Mouse (Mus musculus): ENCODE measurements around the gene Odf4. TPM values are rescaled to one million over a fixed set of nuclear protein-coding genes. Genes with fewer than 3 reads are reported as not detected.
"Not testable (repeated sequence)": the region's sequence is repeated elsewhere in the genome, so short reads cannot be mapped to it uniquely, and the experiment has no call there.

Gene Odf4
- not detected in 2 replicates for polyA plus RNA-seq (2016; fragmentation: Nextera tagmentation; extraction: Ambion mirVana)

- Histone ChIP-seq H3K36me3 (no peaks in the 10 kb centered on the region), H3K4me3 (no peak within 1 kb of the TSS), H3K4me1 (0 out of 2 replicates have a peak, but pooled peaks cover 2% of the 10 kb centered on the region), H3K27ac (no peak within 1 kb of the TSS), H3K27me3 (replicated peaks) (no peaks in the 10 kb centered on the region), H3K9me3 (no peaks in the 10 kb centered on the region), H3K4me2 (replicated peaks) (no peak within 1 kb of the TSS), H3K9ac (no peak within 1 kb of the TSS)
- no peak for ATAC-seq (ENCODE audit: low FRiP score, low read depth)
- WGBS, result 82% methylated on average over 3 of the region's 3 CpGs
These were observed at the start of gene Odf4 for GRCm38 (mm10) chr11:68926981-68927380. Odf4 (minus strand) TSS chr11:68927081.

GRCm38 (mm10) chr11:68975601-68976000 is 48.7 kb upstream of the Odf4 start:
- Histone ChIP-seq H3K27ac (no peak overlapping the region), H3K9ac (no peak overlapping the region), H3K36me3 (no peaks in the 10 kb centered on the region), H3K4me1 (peaks cover 10% of the 10 kb centered on the region), H3K27me3 (replicated peaks) (no peaks in the 10 kb centered on the region; the same call in 1 of the 2 replicates), H3K4me2 (replicated peaks) (no peak overlapping the region), H3K4me3 (no peak overlapping the region), H3K9me3 (no peaks in the 10 kb centered on the region)
- WGBS, result 95% methylated on average over 1 of the region's 1 CpGs
- ATAC-seq (ENCODE audit: low FRiP score, low read depth), result no peak

- 86% methylated on average over 7 of the region's 7 CpGs for WGBS
- Histone ChIP-seq H3K36me3 (no peaks in the 10 kb centered on the region), H3K4me3 (peak within 1 kb of the TSS; percentile 41), H3K9me3 (no peaks in the 10 kb centered on the region), H3K4me1 (peaks cover 10% of the 10 kb centered on the region), H3K4me2 (replicated peaks) (peak within 1 kb of the TSS; percentile 63), H3K27me3 (replicated peaks) (no peaks in the 10 kb centered on the region; the same call in 1 of the 2 replicates), H3K9ac (0 out of 2 replicates have a peak within 1 kb of the TSS, but pooled peaks have one; percentile 6), H3K27ac (no peak within 1 kb of the TSS)
- ATAC-seq (ENCODE audit: low FRiP score, low read depth), result no peak
These were observed 48.2 kb upstream of the Odf4 start, which contains the start of gene Rangrf for GRCm38 (mm10) chr11:68975085-68975484. Rangrf (minus strand) TSS chr11:68975185.

- H3K4me2 ChIP-seq (replicated peaks), result peak overlapping the region; percentile 63
- peak overlapping the region; percentile 41 for H3K4me3 ChIP-seq
- H3K9me3 ChIP-seq, result no peaks in the 10 kb centered on the region
- ATAC-seq (ENCODE audit: low FRiP score, low read depth), result no peak
- no peaks in the 10 kb centered on the region for H3K36me3 ChIP-seq
- H3K27me3 ChIP-seq (replicated peaks), result no peaks in the 10 kb centered on the region; the same call in 1 of the 2 replicates
- H3K9ac ChIP-seq, result 0 out of 2 replicates have a peak overlapping the region, but pooled peaks have one; percentile 6
- WGBS, result 39% methylated on average over 6 of the region's 6 CpGs
- peaks cover 10% of the 10 kb centered on the region for H3K4me1 ChIP-seq
- H3K27ac ChIP-seq, result no peak overlapping the region
These were observed 47.2 kb upstream of the Odf4 start for GRCm38 (mm10) chr11:68974059-68974450.

GRCm38 (mm10) chr11:68973250-68974058 is 46.6 kb upstream of the Odf4 start:
- not testable (repeated sequence) for H3K27me3 ChIP-seq (replicated peaks); H3K36me3 ChIP-seq; H3K27ac ChIP-seq; H3K9me3 ChIP-seq
- H3K4me1 ChIP-seq, result peaks cover 10% of the 10 kb centered on the region
- under 1% methylated on average over 38 of the region's 38 CpGs for WGBS
- H3K4me2 ChIP-seq (replicated peaks), result peak overlapping the region; percentile 63
- peak overlapping the region; percentile 47; the same call in 1 of the 2 replicates for H3K9ac ChIP-seq
- peak overlapping the region; percentile 41 for H3K4me3 ChIP-seq
- ATAC-seq (ENCODE audit: low FRiP score, low read depth), result peak; percentile 91

- 80% methylated on average over 4 of the region's 4 CpGs for WGBS
- Histone ChIP-seq H3K4me2 (replicated peaks) (no peak overlapping the region), H3K27me3 (replicated peaks) (no peaks in the 10 kb centered on the region; the same call in 1 of the 2 replicates), H3K4me3 (no peak overlapping the region), H3K27ac (no peak overlapping the region), H3K4me1 (peaks cover 22% of the 10 kb centered on the region), H3K36me3 (no peaks in the 10 kb centered on the region), H3K9ac (no peak overlapping the region), H3K9me3 (no peaks in the 10 kb centered on the region)
- no peak for ATAC-seq (ENCODE audit: low FRiP score, low read depth)
These were observed 43.4 kb upstream of the Odf4 start for GRCm38 (mm10) chr11:68970232-68970631.

- ATAC-seq (ENCODE audit: low FRiP score, low read depth), result no peak
- Histone ChIP-seq H3K9ac (no peak overlapping the region), H3K9me3 (no peaks in the 10 kb centered on the region), H3K36me3 (no peaks in the 10 kb centered on the region), H3K4me1 (peaks cover 17% of the 10 kb centered on the region), H3K4me2 (replicated peaks) (peak overlapping the region; percentile 89; the same call in 1 of the 2 replicates), H3K27me3 (replicated peaks) (no peaks in the 10 kb centered on the region), H3K27ac (no peak overlapping the region), H3K4me3 (no peak overlapping the region)
- WGBS, result 88% methylated on average over 11 of the region's 11 CpGs
These were observed 41.9 kb upstream of the Odf4 start for GRCm38 (mm10) chr11:68968752-68969151.

GRCm38 (mm10) chr11:68967337-68968282 is 40.7 kb upstream of the Odf4 start, which contains the start of gene Slc25a35:
Slc25a35 (plus strand) TSS chr11:68968131.
- peaks cover 12% of the 10 kb centered on the region for H3K4me1 ChIP-seq
- WGBS, result under 1% methylated on average over 50 of the region's 50 CpGs
- H3K27ac ChIP-seq, result no peak within 1 kb of the TSS
- H3K27me3 ChIP-seq (replicated peaks), result no peaks in the 10 kb centered on the region
- peak within 1 kb of the TSS; percentile 64 for H3K4me3 ChIP-seq
- H3K9ac ChIP-seq, result peak within 1 kb of the TSS; percentile 61
- no peaks in the 10 kb centered on the region for H3K9me3 ChIP-seq
- ATAC-seq (ENCODE audit: low FRiP score, low read depth), result peak; percentile 97
- no peaks in the 10 kb centered on the region for H3K36me3 ChIP-seq
- H3K4me2 ChIP-seq (replicated peaks), result peak within 1 kb of the TSS; percentile 89

GRCm38 (mm10) chr11:68966554-68966953 is 39.7 kb upstream of the Odf4 start:
- Histone ChIP-seq H3K4me2 (replicated peaks) (peak overlapping the region; percentile 89; the same call in 1 of the 2 replicates), H3K9ac (no peak overlapping the region), H3K27ac (no peak overlapping the region), H3K36me3 (no peaks in the 10 kb centered on the region), H3K27me3 (replicated peaks) (no peaks in the 10 kb centered on the region), H3K4me1 (peaks cover 12% of the 10 kb centered on the region), H3K4me3 (no peak overlapping the region), H3K9me3 (no peaks in the 10 kb centered on the region)
- ATAC-seq (ENCODE audit: low FRiP score, low read depth), result no peak
- 50% methylated on average over 1 of the region's 1 CpGs for WGBS

- no peak for ATAC-seq (ENCODE audit: low FRiP score, low read depth)
- H3K4me3 ChIP-seq, result no peak overlapping the region
- H3K4me2 ChIP-seq (replicated peaks), result no peak overlapping the region
- no peak overlapping the region for H3K27ac ChIP-seq
- no peaks in the 10 kb centered on the region for H3K9me3 ChIP-seq
- no peaks in the 10 kb centered on the region for H3K27me3 ChIP-seq (replicated peaks)
- H3K9ac ChIP-seq, result no peak overlapping the region
- H3K36me3 ChIP-seq, result no peaks in the 10 kb centered on the region
- 32% methylated on average over 3 of the region's 3 CpGs for WGBS
- H3K4me1 ChIP-seq, result peaks cover 12% of the 10 kb centered on the region
These were observed 39.0 kb upstream of the Odf4 start for GRCm38 (mm10) chr11:68965845-68966244.

GRCm38 (mm10) chr11:68965050-68965449 is 38.2 kb upstream of the Odf4 start:
- Histone ChIP-seq H3K27me3 (replicated peaks) (no peaks in the 10 kb centered on the region), H3K9ac (no peak overlapping the region), H3K4me3 (no peak overlapping the region), H3K9me3 (no peaks in the 10 kb centered on the region), H3K27ac (no peak overlapping the region), H3K36me3 (no peaks in the 10 kb centered on the region), H3K4me2 (replicated peaks) (no peak overlapping the region), H3K4me1 (peaks cover 12% of the 10 kb centered on the region)
- ATAC-seq (ENCODE audit: low FRiP score, low read depth), result no peak

GRCm38 (mm10) chr11:68963405-68963804 is 36.5 kb upstream of the Odf4 start:
- Histone ChIP-seq H3K9me3 (no peaks in the 10 kb centered on the region), H3K4me2 (replicated peaks) (no peak overlapping the region), H3K36me3 (no peaks in the 10 kb centered on the region), H3K4me1 (peaks cover 11% of the 10 kb centered on the region), H3K27ac (no peak overlapping the region), H3K27me3 (replicated peaks) (no peaks in the 10 kb centered on the region), H3K9ac (no peak overlapping the region), H3K4me3 (no peak overlapping the region)
- 82% methylated on average over 2 of the region's 2 CpGs for WGBS
- no peak for ATAC-seq (ENCODE audit: low FRiP score, low read depth)
